Mouse (Mus musculus): ENCODE measurements around the gene Spsb4.

GRCm38 (mm10) chr9:96963443-96964215 is 55.0 kb downstream of the Spsb4 start:
- TF ChIP-seq GATA1 (IDR thresholded peaks at IDR 0.05; ENCODE audit: low read length), result no peak
- no peak for TF ChIP-seq TAL1 (IDR thresholded peaks at IDR 0.05; ENCODE audit: low read length)

Data from erythroblast, embryonic 14.5 days (primary cell).